Mouse (Mus musculus) stomach, postnatal 0 days (tissue): ENCODE measurements at regions not wholly inside any gene's neighbourhood (a gene's known extent, or its start where the extent isn't known, plus 50 kb on each side); places are given as distances from the start of the nearest gene placed in this dataset.

Experiments
- CTCF ChIP-seq: IDR thresholded peaks from 2 replicates; pipeline ENCODE4 v1.5.1; 2016; ENCODE audit warnings: antibody characterized with exemption, low read depth, mild to moderate bottlenecking, moderate library complexity
- EP300 ChIP-seq: optimal IDR thresholded peaks from 2 replicates; pipeline ENCODE3; 2016; ENCODE audit warnings: antibody characterized with exemption

DNA sequence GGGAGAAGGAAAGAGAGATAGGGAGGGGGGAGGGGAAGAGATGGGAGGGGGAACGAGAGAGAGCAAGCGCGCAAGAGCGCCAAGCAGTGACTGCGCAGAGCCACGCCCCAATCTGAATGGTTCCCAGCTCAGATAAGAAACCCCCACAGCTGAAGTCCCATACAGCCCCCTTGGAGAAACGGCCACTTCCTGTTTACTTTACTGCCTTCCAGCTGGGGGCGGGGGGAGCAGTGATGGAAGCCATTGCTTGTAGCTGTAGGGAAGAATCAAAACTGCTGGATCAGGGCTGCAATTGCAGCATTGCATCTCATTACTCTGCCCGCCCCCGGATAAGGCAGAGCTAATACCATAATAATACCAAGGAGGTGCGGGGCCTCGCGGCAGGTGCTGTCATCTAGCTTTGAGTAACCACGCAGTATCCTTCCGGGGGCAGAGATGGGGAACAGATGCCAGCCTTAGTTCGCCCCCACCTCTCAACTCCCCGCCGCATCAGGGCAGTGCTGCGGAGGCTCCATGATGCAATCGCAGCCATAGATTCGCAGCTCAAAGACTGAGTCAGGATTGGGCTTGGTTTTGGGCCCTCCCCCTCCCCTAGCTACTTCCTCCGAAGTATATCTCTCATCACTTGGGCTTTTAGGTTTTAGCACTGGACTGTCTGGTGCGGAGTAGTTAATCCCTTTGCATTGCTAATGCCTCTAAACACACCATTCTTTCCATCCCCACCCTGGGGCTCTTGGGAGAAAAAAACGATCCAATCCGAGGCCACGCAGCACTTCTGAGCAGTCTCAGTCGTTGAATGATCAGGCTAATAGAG, 66.5 kb downstream of the Ddx3x start:
- TF ChIP-seq CTCF = no peak
- TF ChIP-seq EP300 = no peak
